Mouse (Mus musculus): ENCODE measurements around the gene Parg.
"Not testable (repeated sequence)": the region's sequence is repeated elsewhere in the genome, so short reads cannot be mapped to it uniquely, and the experiment has no call there.

Parg gene

GRCm38 (mm10) chr14:32201791-32202451 is at the start of gene Parg, which contains the start of gene Timm23:
Gene Parg (plus strand): TSS chr14:32201949.
Gene Timm23 (minus strand): TSS chr14:32201898.
- peak; percentile 83 to 87 for DNase-seq

- DNase-seq = no peak
These were observed 49.3 kb upstream of the Parg start for GRCm38 (mm10) chr14:32152243-32152965.

- no peak for DNase-seq
These were observed 48.6 kb upstream of the Parg start for GRCm38 (mm10) chr14:32153156-32153555.

GRCm38 (mm10) chr14:32154758-32155157 is 47.0 kb upstream of the Parg start:
- no peak for DNase-seq

GRCm38 (mm10) chr14:32159150-32159670 is 42.5 kb upstream of the Parg start:
- DNase-seq = peak in 1 of 2 experiments; percentile 9

GRCm38 (mm10) chr14:32159690-32160246 is 42.0 kb upstream of the Parg start, which contains the start of gene Ncoa4:
Gene Ncoa4 (plus strand): TSS chr14:32159865.
- peak; percentile 98 for DNase-seq

- DNase-seq = no peak
These were observed 41.2 kb upstream of the Parg start for GRCm38 (mm10) chr14:32160563-32160962.

- peak in 1 of 2 experiments; percentile 27 for DNase-seq
These were observed 40.5 kb upstream of the Parg start for GRCm38 (mm10) chr14:32161090-32161885.

- no peak for DNase-seq
These were observed 39.5 kb upstream of the Parg start for GRCm38 (mm10) chr14:32162231-32162630.

- no peak for DNase-seq
These were observed 38.4 kb upstream of the Parg start for GRCm38 (mm10) chr14:32163203-32163888.

- no peak for DNase-seq
These were observed 37.3 kb upstream of the Parg start for GRCm38 (mm10) chr14:32164173-32165051.

GRCm38 (mm10) chr14:32165278-32166061 is 36.3 kb upstream of the Parg start:
- DNase-seq = peak; percentile 82 to 88

GRCm38 (mm10) chr14:32166062-32166441 is 35.7 kb upstream of the Parg start:
- no peak for DNase-seq

GRCm38 (mm10) chr14:32166840-32167239 is 34.9 kb upstream of the Parg start:
- peak; percentile 58 to 76 for DNase-seq

- DNase-seq = no peak
These were observed 34.4 kb upstream of the Parg start for GRCm38 (mm10) chr14:32167326-32167725.

- no peak for DNase-seq
These were observed 33.0 kb upstream of the Parg start for GRCm38 (mm10) chr14:32168653-32169231.

- no peak for DNase-seq
These were observed 31.6 kb upstream of the Parg start for GRCm38 (mm10) chr14:32170137-32170536.

- no peak for DNase-seq
These were observed 26.4 kb upstream of the Parg start for GRCm38 (mm10) chr14:32175310-32175709.

- DNase-seq = not testable (repeated sequence)
These were observed 25.2 kb upstream of the Parg start for GRCm38 (mm10) chr14:32176590-32176989.

All from lung, adult 18-20 months (tissue).